Mouse (Mus musculus) intestine, embryonic 14.5 days (tissue): Measurements from ENCODE around the gene Perm1. TPM values are rescaled to one million over a fixed set of nuclear protein-coding genes. Genes with fewer than 3 reads are reported as not detected.

Experiments used
- microRNA-seq: library from miRNA; unstranded; fragments of <30 nt; microRNA quantifications from one replicate; pipeline ENCODE4, GENCODE M21; 2016
- polyA plus RNA-seq: library from polyadenylated mRNA; unstranded; fragments of >200 nt; fragmentation: Nextera tagmentation; extraction: Ambion mirVana; gene quantifications from 2 replicates; pipeline ENCODE4 v1.2.1, GENCODE M21; 2014

Perm1 gene
- polyA plus RNA-seq, 1 experiment from 2014 or later: 0.54 TPM

Small RNA genes lying within 50 kb of the gene (microRNA-seq; reads per million reads assigned to microRNA genes)
- 4.2 reads per million, percentile 32 among the genes with 10 or more reads in this experiment for gene Mir7658

Other genes with a start within 250 kb of the Perm1 start
- 16.6 and 17.9 TPM in 2 replicates for gene B3galt6, start 223.2 kb upstream of the Perm1 start, polyA plus RNA-seq
- gene Sdf4, start 223.0 kb upstream of the Perm1 start, polyA plus RNA-seq: 157 and 165 TPM in 2 replicates
- gene Tnfrsf4, start 202.0 kb upstream of the Perm1 start, polyA plus RNA-seq: 0.50 and 0.56 TPM in 2 replicates
- 1.6 and 2.0 TPM in 2 replicates for gene Tnfrsf18, start 189.7 kb upstream of the Perm1 start, polyA plus RNA-seq
- 2.7 and 3.5 TPM in 2 replicates for gene Ttll10, start 156.5 kb upstream of the Perm1 start, polyA plus RNA-seq
- gene 9430015G10Rik, start 105.9 kb upstream of the Perm1 start, polyA plus RNA-seq: 34.5 and 38.8 TPM in 2 replicates
- gene Rnf223, start 85.4 kb upstream of the Perm1 start, polyA plus RNA-seq: 0.14 and 0.16 TPM in 2 replicates
- 80.6 and 82.1 TPM in 2 replicates for gene Agrn, start 18.4 kb upstream of the Perm1 start, polyA plus RNA-seq
- 0.58 and 0.91 TPM in 2 replicates for gene Isg15, start 15.1 kb upstream of the Perm1 start, polyA plus RNA-seq
- 0.69 and 1.1 TPM in 2 replicates for gene AW011738, start 12.6 kb upstream of the Perm1 start, polyA plus RNA-seq
- 19.7 and 20.1 TPM in 2 replicates for gene Plekhn1, start 19.0 kb downstream of the Perm1 start, polyA plus RNA-seq
- 102 and 111 TPM in 2 replicates for gene Noc2l, start 20.1 kb downstream of the Perm1 start, polyA plus RNA-seq
- gene Samd11, start 39.8 kb downstream of the Perm1 start, polyA plus RNA-seq: 0.20 and 0.42 TPM in 2 replicates
- gene Vmn2r-ps159, start 115.2 kb downstream of the Perm1 start, polyA plus RNA-seq: not detected in 2 replicates